Mouse (Mus musculus) stomach, postnatal 0 days (tissue): ENCODE measurements around the gene Cfap157.

Experiments used
- CTCF ChIP-seq: IDR thresholded peaks from 2 replicates; pipeline ENCODE4 v1.5.1; 2016; ENCODE audit warnings: antibody characterized with exemption, low read depth, mild to moderate bottlenecking, moderate library complexity
- EP300 ChIP-seq: optimal IDR thresholded peaks from 2 replicates; pipeline ENCODE3; 2016; ENCODE audit warnings: antibody characterized with exemption

DNA sequence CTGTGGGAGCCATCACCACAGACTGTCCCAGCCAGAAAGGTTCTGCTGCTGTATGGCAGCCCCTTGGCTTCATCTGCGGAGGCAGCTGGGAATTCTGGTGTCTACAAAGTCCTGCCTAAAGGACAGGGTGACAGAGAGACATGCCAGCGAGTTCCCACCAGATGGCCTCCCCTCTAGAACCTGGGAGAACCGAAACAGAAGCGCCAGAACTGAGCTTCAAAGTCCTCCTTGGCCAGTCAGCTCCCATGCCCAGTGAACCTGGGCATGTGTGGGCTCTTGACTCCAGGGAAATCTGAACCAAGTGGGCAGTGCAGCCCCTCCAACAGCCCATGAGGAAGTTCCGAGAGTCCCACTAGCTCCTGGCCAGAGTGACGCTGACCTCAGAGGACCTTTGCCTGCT lies 38.4 kb upstream of the Cfap157 start:
- TF ChIP-seq CTCF (no peak), EP300 (no peak)
